Mouse (Mus musculus): ENCODE results near the gene Rab12. TPM values are rescaled to one million over a fixed set of nuclear protein-coding genes. Genes with fewer than 3 reads are reported as not detected.

The Rab12 gene
- polyA plus RNA-seq, 1 experiment: 46.9 TPM

DNA sequence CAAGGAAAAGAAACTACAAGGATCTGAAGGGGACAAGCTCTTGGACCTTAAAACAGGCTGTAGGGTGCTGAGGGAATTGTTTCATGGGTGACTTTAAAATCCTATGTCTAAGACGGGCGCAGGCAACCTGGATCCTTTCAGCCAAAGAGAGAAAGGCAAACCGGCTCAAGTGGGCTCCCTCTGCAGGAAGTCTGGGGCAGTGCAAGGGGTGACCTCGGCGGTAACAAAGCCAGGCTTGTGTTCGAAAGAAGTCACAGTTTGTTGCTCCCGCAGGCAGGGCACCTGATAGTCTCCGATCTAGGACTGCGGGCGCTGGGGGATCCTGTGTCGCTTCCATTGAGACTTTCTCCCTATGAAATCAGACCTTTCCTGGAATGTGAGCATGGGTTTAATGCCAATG is 33.8 kb downstream of the Rab12 start:
- Histone ChIP-seq H3K4me3 (no peak overlapping the region), H3K36me3 (ENCODE audit: control insufficient read depth, insufficient read depth) (no peaks in the 10 kb centered on the region), H3K4me2 (ENCODE audit: low read depth) (peak overlapping the region; percentile 48), H3K27me3 (ENCODE audit: control insufficient read depth, insufficient read depth, insufficient read length) (no peaks in the 10 kb centered on the region), H3K79me2 (ENCODE audit: control insufficient read depth, insufficient read depth) (no peaks in the 10 kb centered on the region), H3ac (ENCODE audit: control insufficient read depth, insufficient read length) (no peak overlapping the region)
- no peak for TF ChIP-seq REST (IDR thresholded peaks at IDR 0.05; ENCODE audit: insufficient read depth, insufficient read length)
- no peak for TF ChIP-seq POLR2A (IDR thresholded peaks at IDR 0.05; ENCODE audit: insufficient read length, low read depth)
- TF ChIP-seq TCF12 (IDR thresholded peaks at IDR 0.05; ENCODE audit: insufficient read depth, poor library complexity, severe bottlenecking): no peak
- TF ChIP-seq TCF3 (IDR thresholded peaks at IDR 0.05; ENCODE audit: insufficient read length, low read depth): no peak
- no peak for TF ChIP-seq MAX (IDR thresholded peaks at IDR 0.05; ENCODE audit: low read depth)
- no peak for TF ChIP-seq SRF (IDR thresholded peaks at IDR 0.05; ENCODE audit: control insufficient read depth, insufficient read length, low read depth)
- TF ChIP-seq MYOG (IDR thresholded peaks at IDR 0.05; ENCODE audit: control insufficient read depth in 1 of 3, insufficient read depth in 1 of 3, insufficient read length in 2 of 3, low read depth in 2 of 3): no peak
- TF ChIP-seq POLR2AphosphoS2 (IDR thresholded peaks at IDR 0.05; ENCODE audit: insufficient read length, low read depth): no peak
- no peak for TF ChIP-seq USF1 (IDR thresholded peaks at IDR 0.05; ENCODE audit: low read depth)
- TF ChIP-seq MYOD1 (IDR thresholded peaks at IDR 0.05; ENCODE audit: control insufficient read depth in 1 of 3, insufficient read length in 2 of 3, low read depth in 2 of 3): no peak

DNA sequence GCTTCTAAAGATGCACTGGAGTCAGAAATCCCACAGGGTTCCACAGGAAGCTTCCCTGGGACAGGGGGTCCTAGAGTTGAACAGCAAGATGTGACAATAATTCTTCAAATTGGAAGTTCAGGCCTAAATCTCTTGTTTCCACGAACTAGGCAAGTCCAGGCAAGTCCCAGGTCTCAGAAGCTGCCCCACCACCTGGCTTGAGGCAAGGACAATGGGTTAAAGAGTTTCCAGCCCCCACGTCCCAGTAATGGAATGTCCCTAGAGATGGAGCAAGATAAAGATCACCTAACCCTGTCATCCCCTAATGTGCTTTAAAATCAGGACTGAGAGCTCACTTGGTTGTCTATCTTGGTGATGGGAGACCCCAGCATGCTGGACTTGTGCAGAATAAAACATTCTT is 34.6 kb downstream of the Rab12 start:
- Histone ChIP-seq H3ac (ENCODE audit: control insufficient read depth, insufficient read length) (no peak overlapping the region), H3K27me3 (ENCODE audit: control insufficient read depth, insufficient read depth, insufficient read length) (no peaks in the 10 kb centered on the region), H3K79me2 (ENCODE audit: control insufficient read depth, insufficient read depth) (no peaks in the 10 kb centered on the region), H3K36me3 (ENCODE audit: control insufficient read depth, insufficient read depth) (no peaks in the 10 kb centered on the region), H3K4me3 (no peak overlapping the region), H3K4me2 (ENCODE audit: low read depth) (no peak overlapping the region)
- TF ChIP-seq REST (IDR thresholded peaks at IDR 0.05; ENCODE audit: insufficient read depth, insufficient read length) (no peak), POLR2A (IDR thresholded peaks at IDR 0.05; ENCODE audit: insufficient read length, low read depth) (no peak)

DNA sequence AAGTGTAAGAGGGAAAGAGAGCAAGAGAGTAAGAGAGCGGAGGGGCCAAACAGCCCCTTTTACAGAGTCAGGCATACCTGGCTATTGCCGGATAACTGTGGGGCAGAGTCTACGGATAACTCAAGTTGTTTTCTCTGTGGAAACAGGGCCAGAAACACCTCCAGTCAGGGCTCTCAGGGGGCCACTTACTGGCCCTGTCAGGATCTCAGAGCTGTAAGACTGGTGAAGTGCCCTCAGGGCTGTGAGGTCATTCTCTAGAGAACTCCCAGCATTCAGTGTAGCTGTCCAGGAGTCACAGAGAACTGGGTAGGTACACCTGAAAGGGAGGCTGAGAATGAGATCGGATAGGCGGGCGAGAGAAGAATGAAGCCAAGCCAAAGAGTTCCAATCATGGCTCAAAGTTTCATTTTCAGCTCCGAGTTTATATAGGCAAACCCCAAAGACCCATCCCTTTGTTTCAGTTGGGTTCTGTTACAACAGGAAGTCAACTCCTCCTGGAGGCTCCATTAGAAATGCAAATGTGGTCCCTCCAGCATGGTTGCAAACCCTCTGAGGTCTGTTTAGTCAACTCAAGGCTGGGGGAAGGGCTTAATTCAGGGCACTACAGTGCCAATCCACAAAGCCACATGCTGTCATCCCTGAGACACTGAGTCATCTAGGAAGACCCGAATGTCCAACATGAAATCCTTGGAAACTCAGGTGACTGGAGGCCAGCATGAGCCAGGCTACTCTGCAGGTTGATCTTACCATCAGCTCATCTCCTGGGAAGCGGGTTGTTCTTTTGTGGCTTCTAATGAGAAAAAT is 35.7 kb downstream of the Rab12 start:
- TF ChIP-seq REST (IDR thresholded peaks at IDR 0.05; ENCODE audit: insufficient read depth, insufficient read length): no peak
- TF ChIP-seq SRF (IDR thresholded peaks at IDR 0.05; ENCODE audit: control insufficient read depth, insufficient read length, low read depth): no peak
- TF ChIP-seq MYOD1 (IDR thresholded peaks at IDR 0.05; ENCODE audit: control insufficient read depth in 1 of 3, insufficient read length in 2 of 3, low read depth in 2 of 3): no peak
- no peak for TF ChIP-seq USF1 (IDR thresholded peaks at IDR 0.05; ENCODE audit: low read depth)
- TF ChIP-seq CEBPB (IDR thresholded peaks at IDR 0.05; ENCODE audit: insufficient read depth, poor library complexity, severe bottlenecking): no peak
- TF ChIP-seq MAX (IDR thresholded peaks at IDR 0.05; ENCODE audit: low read depth): no peak
- TF ChIP-seq POLR2A (IDR thresholded peaks at IDR 0.05; ENCODE audit: insufficient read length, low read depth): no peak
- no peak for TF ChIP-seq TCF12 (IDR thresholded peaks at IDR 0.05; ENCODE audit: insufficient read depth, poor library complexity, severe bottlenecking)
- no peak for TF ChIP-seq TCF3 (IDR thresholded peaks at IDR 0.05; ENCODE audit: insufficient read length, low read depth)
- no peak for TF ChIP-seq E2F4 (IDR thresholded peaks at IDR 0.05; ENCODE audit: insufficient read depth)
- no peak for TF ChIP-seq POLR2AphosphoS2 (IDR thresholded peaks at IDR 0.05; ENCODE audit: insufficient read length, low read depth)
- TF ChIP-seq MYOG (IDR thresholded peaks at IDR 0.05; ENCODE audit: control insufficient read depth in 1 of 3, insufficient read depth in 1 of 3, insufficient read length in 2 of 3, low read depth in 2 of 3): no peak
- Histone ChIP-seq H3K36me3 (ENCODE audit: control insufficient read depth, insufficient read depth) (no peaks in the 10 kb centered on the region), H3K4me3 (no peak overlapping the region), H3K27me3 (ENCODE audit: control insufficient read depth, insufficient read depth, insufficient read length) (no peaks in the 10 kb centered on the region), H3K79me2 (ENCODE audit: control insufficient read depth, insufficient read depth) (no peaks in the 10 kb centered on the region), H3K4me2 (ENCODE audit: low read depth) (no peak overlapping the region), H3ac (ENCODE audit: control insufficient read depth, insufficient read length) (no peak overlapping the region)

DNA sequence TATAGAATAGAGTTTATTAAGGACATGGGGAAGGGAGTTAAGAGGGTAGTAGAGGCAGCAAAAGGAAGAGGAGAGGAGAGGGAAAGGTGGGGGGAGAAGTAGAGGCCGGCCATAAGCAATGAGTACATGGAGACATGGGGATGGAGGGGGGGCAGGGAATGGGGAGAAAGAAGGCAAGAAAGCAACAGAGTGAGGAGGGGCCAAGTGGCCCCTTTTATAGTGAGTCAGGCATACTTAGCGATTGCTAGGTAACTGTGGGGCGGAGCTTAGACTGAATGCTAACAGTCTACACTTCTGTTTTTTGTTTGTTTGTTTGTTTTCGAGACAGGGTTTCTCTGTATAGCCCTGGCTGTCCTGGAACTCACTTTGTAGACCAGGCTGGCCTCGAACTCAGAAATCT is 38.2 kb downstream of the Rab12 start:
- no peaks in the 10 kb centered on the region for H3K36me3 ChIP-seq (ENCODE audit: control insufficient read depth, insufficient read depth)
- no peak overlapping the region for H3ac ChIP-seq (ENCODE audit: control insufficient read depth, insufficient read length)
- H3K4me3 ChIP-seq: no peak overlapping the region
- no peak overlapping the region for H3K4me2 ChIP-seq (ENCODE audit: low read depth)
- H3K79me2 ChIP-seq (ENCODE audit: control insufficient read depth, insufficient read depth): no peaks in the 10 kb centered on the region
- TF ChIP-seq E2F4 (IDR thresholded peaks at IDR 0.05; ENCODE audit: insufficient read depth) (no peak), USF1 (IDR thresholded peaks at IDR 0.05; ENCODE audit: low read depth) (no peak), MAX (IDR thresholded peaks at IDR 0.05; ENCODE audit: low read depth) (no peak), TCF12 (IDR thresholded peaks at IDR 0.05; ENCODE audit: insufficient read depth, poor library complexity, severe bottlenecking) (no peak), REST (IDR thresholded peaks at IDR 0.05; ENCODE audit: insufficient read depth, insufficient read length) (no peak)
- no peaks in the 10 kb centered on the region for H3K27me3 ChIP-seq (ENCODE audit: control insufficient read depth, insufficient read depth, insufficient read length)

DNA sequence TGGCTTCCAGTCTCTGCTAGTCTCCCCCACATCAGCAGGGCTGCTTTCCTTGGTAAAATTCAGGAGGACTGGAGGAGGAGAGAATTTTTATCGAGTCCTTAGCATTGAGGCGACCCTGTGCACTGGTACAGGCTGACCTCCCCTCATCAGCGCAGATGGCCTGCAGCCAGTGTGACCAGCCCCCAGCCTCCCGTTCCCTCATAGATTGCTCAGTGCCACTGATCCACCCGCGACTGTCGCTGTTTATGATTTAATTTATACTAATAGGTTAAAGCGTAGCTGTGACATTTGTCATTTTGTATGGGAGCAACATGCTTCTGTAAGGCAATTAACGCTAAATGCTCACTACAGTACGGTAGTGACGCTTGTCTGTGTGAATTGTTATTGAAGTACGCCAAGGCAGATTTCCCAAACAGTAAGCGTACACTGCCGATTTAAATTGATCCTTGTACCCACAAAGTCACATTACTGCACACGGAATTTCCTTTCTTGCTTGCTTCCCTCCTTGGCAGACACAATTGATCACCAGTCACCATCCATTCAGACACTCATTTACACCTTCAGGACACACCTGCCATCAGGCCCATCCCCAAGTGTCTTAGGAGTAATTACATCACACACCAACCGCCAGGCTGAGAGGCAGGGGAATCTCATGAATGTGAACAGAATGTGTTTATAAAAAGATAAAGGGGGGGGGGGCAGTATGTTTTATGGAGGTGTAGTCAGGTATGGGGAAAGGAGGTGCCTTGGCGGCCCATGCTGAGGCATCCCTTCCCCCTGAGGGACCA is 38.8 kb downstream of the Rab12 start:
- no peaks in the 10 kb centered on the region for H3K27me3 ChIP-seq (ENCODE audit: control insufficient read depth, insufficient read depth, insufficient read length)
- no peak overlapping the region for H3K4me2 ChIP-seq (ENCODE audit: low read depth)
- H3K4me3 ChIP-seq: no peak overlapping the region
- H3ac ChIP-seq (ENCODE audit: control insufficient read depth, insufficient read length): no peak overlapping the region
- no peaks in the 10 kb centered on the region for H3K36me3 ChIP-seq (ENCODE audit: control insufficient read depth, insufficient read depth)
- H3K79me2 ChIP-seq (ENCODE audit: control insufficient read depth, insufficient read depth): no peaks in the 10 kb centered on the region
- TF ChIP-seq MYOG (IDR thresholded peaks at IDR 0.05; ENCODE audit: control insufficient read depth in 1 of 3, insufficient read depth in 1 of 3, insufficient read length in 2 of 3, low read depth in 2 of 3) (no peak), SRF (IDR thresholded peaks at IDR 0.05; ENCODE audit: control insufficient read depth, insufficient read length, low read depth) (no peak), POLR2A (IDR thresholded peaks at IDR 0.05; ENCODE audit: insufficient read length, low read depth) (no peak), MYOD1 (IDR thresholded peaks at IDR 0.05; ENCODE audit: control insufficient read depth in 1 of 3, insufficient read length in 2 of 3, low read depth in 2 of 3) (no peak), POLR2AphosphoS2 (IDR thresholded peaks at IDR 0.05; ENCODE audit: insufficient read length, low read depth) (no peak), TCF12 (IDR thresholded peaks at IDR 0.05; ENCODE audit: insufficient read depth, poor library complexity, severe bottlenecking) (no peak)

Data from myocyte (in vitro differentiated cells).